Mouse (Mus musculus) retina, postnatal 7 days (tissue): Measurements from ENCODE around the gene Nudt16.
A peak's percentile ranks its signal among the peaks of the same experiment; 100 is the strongest.
"Not testable (repeated sequence)": the region's sequence is repeated elsewhere in the genome, so short reads cannot be mapped to it uniquely, and the experiment has no call there.

ENCODE experiments used
- DNase-seq: peaks from one replicate; pipeline ENCODE4 v3.0.0-alpha.2; 2012; ENCODE audit warnings: low read depth, low spot score

Nudt16 gene

GRCm38 (mm10) chr9:105131253-105132001, at the start of gene Nudt16:
Nudt16 (minus strand) TSS chr9:105131824.
- DNase-seq = peak; percentile 76

- no peak for DNase-seq
Measured at GRCm38 (mm10) chr9:105144992-105145391, 13.4 kb upstream of the Nudt16 start, which contains the start of gene 1700080E11Rik. 1700080E11Rik (minus strand) TSS chr9:105145092.

- no peak for DNase-seq
Measured at GRCm38 (mm10) chr9:105139204-105139603, 7.6 kb upstream of the Nudt16 start.

- no peak for DNase-seq
Measured at GRCm38 (mm10) chr9:105136404-105136803, 4.8 kb upstream of the Nudt16 start.

- DNase-seq = no peak
Measured at GRCm38 (mm10) chr9:105134536-105134935, 2.9 kb upstream of the Nudt16 start.

- no peak for DNase-seq
Measured at GRCm38 (mm10) chr9:105132002-105132367, 361 bp upstream of the Nudt16 start.

- no peak for DNase-seq
Measured at GRCm38 (mm10) chr9:105130331-105130730, 1.3 kb downstream of the Nudt16 start.

- not testable (repeated sequence) for DNase-seq
Measured at GRCm38 (mm10) chr9:105125206-105125605, 6.4 kb downstream of the Nudt16 start.

- no peak for DNase-seq
Measured at GRCm38 (mm10) chr9:105103893-105104292, 27.7 kb downstream of the Nudt16 start.

- DNase-seq = no peak
Measured at GRCm38 (mm10) chr9:105101911-105102310, 29.7 kb downstream of the Nudt16 start.

- no peak for DNase-seq
Measured at GRCm38 (mm10) chr9:105100807-105101570, 30.6 kb downstream of the Nudt16 start.

GRCm38 (mm10) chr9:105080246-105080645, 51.4 kb downstream of the Nudt16 start:
- DNase-seq = no peak
